Mouse (Mus musculus): ENCODE data around the gene Akt2.

DNA sequence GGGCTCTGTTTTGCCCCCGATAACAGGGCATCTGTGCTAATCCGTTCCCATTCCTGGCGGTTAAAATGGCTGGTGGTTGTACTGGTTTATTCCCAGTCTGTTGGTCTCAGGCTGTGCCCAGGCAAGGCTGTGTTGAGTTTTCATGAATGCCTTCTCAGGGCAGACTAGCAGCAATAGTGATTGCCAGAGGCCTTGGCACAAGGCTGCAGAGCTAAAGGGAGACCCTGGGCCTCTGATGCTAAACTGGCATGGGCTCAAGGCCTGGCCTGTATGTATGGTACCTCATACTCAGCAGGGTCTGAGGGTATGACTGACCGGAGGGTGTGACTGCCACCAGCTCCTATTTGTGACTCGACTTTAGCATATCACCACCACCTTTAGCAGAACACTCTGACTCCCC is 19.5 kb downstream of the Akt2 start:
- no peak for TF ChIP-seq CTCF (IDR thresholded peaks at IDR 0.05; ENCODE audit: low read depth, low read length)
- TF ChIP-seq POLR2A (IDR thresholded peaks at IDR 0.05; ENCODE audit: borderline replicate concordance, low read depth, low read length): no peak

Measured in bone marrow macrophage, adult 2 months (primary cell).